Mouse (Mus musculus) limb, embryonic 15.5 days (tissue): Measurements from ENCODE around the gene Nploc4. TPM values are rescaled to one million over a fixed set of nuclear protein-coding genes. Genes with fewer than 3 reads are reported as not detected.

Experiments
- ATAC-seq: fragments of 200-750 bp; cut with Nextera tagmentation; 2 replicates; pipeline ENCODE4 v1.8.0; 2017; ENCODE audit warnings: low read depth, moderate TSS enrichment; ENCODE audit not compliant: insufficient number of reproducible peaks, low FRiP score, low TSS enrichment
- H3K27ac ChIP-seq: fragments of 300-500 bp; sonication (generic); 2 replicates; pipeline ENCODE4 v1.5.1; 2015; ENCODE audit warnings: moderate library complexity, mild to moderate bottlenecking, inconsistent platforms
- H3K27me3 ChIP-seq: fragments of 300-500 bp; sonication (generic); 2 replicates; pipeline ENCODE4 v1.6.1; 2015; ENCODE audit warnings: inconsistent platforms
- H3K36me3 ChIP-seq: fragments of 300-500 bp; sonication (generic); 2 replicates; pipeline ENCODE4 v1.6.1; 2015; ENCODE audit warnings: inconsistent platforms
- H3K4me1 ChIP-seq: fragments of 300-500 bp; sonication (generic); 2 replicates; pipeline ENCODE4 v1.6.1; 2015; ENCODE audit warnings: inconsistent platforms
- H3K4me2 ChIP-seq: fragments of 300-500 bp; sonication (generic); 2 replicates; pipeline ENCODE4 v1.6.1; 2015; ENCODE audit warnings: mild to moderate bottlenecking, inconsistent platforms
- H3K4me3 ChIP-seq: fragments of 300-500 bp; sonication (generic); 2 replicates; pipeline ENCODE4 v1.5.1; 2015; ENCODE audit warnings: mild to moderate bottlenecking, inconsistent platforms
- H3K9ac ChIP-seq: fragments of 300-500 bp; sonication (generic); 2 replicates; pipeline ENCODE4 v1.6.1; 2015; ENCODE audit warnings: inconsistent platforms
- H3K9me3 ChIP-seq: fragments of 300-500 bp; sonication (generic); 2 replicates; pipeline ENCODE4 v1.6.1; 2016; ENCODE audit warnings: inconsistent platforms
- WGBS: fragments of 180-500 bp; shearing (Covaris S2); methylation state at CpG from one replicate; pipeline ENCODE4 v1.1.7; 2015; 5-methylcytosine and 5-hydroxymethylcytosine counted together
- polyA plus RNA-seq: library from polyadenylated mRNA; unstranded; fragments of >200 nt; fragmentation: Nextera tagmentation; extraction: Ambion mirVana; gene quantifications from 2 replicates; pipeline ENCODE4 v1.2.1, GENCODE M21; 2015

Gene Nploc4
- polyA plus RNA-seq, 1 experiment from 2014 or later, result 30.8 TPM

GRCm38 (mm10) chr11:120457772-120458751, 20.6 kb upstream of the Nploc4 start, which contains the start of the genes Oxld1 and Ccdc137:
TSS of gene Oxld1 (minus strand) at chr11:120458068.
TSS of gene Ccdc137 (plus strand) at chr11:120458115.
- H3K27ac ChIP-seq, result peak within 1 kb of the TSS; percentile 81
- 4% methylated on average over 62 of the region's 62 CpGs for WGBS
- H3K4me2 ChIP-seq, result peak within 1 kb of the TSS; percentile 76
- peak within 1 kb of the TSS; percentile 76 for H3K4me3 ChIP-seq
- H3K36me3 ChIP-seq, result peaks cover 34% of the 10 kb centered on the region
- H3K27me3 ChIP-seq, result no peaks in the 10 kb centered on the region
- ATAC-seq, result peak; percentile 83; the same call in 1 of the 2 replicates
- H3K4me1 ChIP-seq, result peaks cover 20% of the 10 kb centered on the region
- peak within 1 kb of the TSS; percentile 95 for H3K9ac ChIP-seq
- H3K9me3 ChIP-seq, result no peaks in the 10 kb centered on the region

DNA sequence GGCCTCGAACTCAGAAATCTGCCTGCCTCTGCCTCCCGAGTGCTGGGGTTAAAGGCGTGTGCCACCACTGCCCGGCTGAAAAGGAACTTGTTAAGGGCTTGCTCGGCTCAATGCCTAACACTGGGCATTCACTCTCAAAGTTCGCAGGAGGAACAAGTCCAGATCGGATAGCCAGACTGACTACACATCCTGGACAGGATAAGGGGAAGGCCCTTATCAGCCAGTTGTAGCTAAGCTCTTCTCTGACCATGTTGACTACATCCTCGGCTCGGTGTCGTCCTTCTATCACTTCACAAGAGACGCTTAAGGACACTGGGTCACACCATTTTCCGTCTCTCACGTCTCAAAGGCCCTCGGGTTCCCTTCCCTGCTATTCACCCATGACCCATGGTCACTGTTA, 19.9 kb upstream of the Nploc4 start:
- H3K27ac ChIP-seq, result peak overlapping the region; percentile 81
- peaks cover 20% of the 10 kb centered on the region for H3K4me1 ChIP-seq
- H3K4me2 ChIP-seq, result peak overlapping the region; percentile 76
- no peak for ATAC-seq
- peaks cover 27% of the 10 kb centered on the region for H3K36me3 ChIP-seq
- peak overlapping the region; percentile 95 for H3K9ac ChIP-seq
- peak overlapping the region; percentile 76 for H3K4me3 ChIP-seq
- H3K9me3 ChIP-seq, result no peaks in the 10 kb centered on the region
- 29% methylated on average over 14 of the region's 14 CpGs for WGBS
- no peaks in the 10 kb centered on the region for H3K27me3 ChIP-seq

GRCm38 (mm10) chr11:120455413-120455812, 17.9 kb upstream of the Nploc4 start:
- H3K27ac ChIP-seq, result no peak overlapping the region
- ATAC-seq, result no peak
- H3K4me1 ChIP-seq, result peaks cover 20% of the 10 kb centered on the region
- 93% methylated on average over 7 of the region's 7 CpGs for WGBS
- no peaks in the 10 kb centered on the region for H3K27me3 ChIP-seq
- peaks cover 10% of the 10 kb centered on the region for H3K36me3 ChIP-seq
- H3K9ac ChIP-seq, result no peak overlapping the region
- no peak overlapping the region for H3K4me3 ChIP-seq
- no peaks in the 10 kb centered on the region for H3K9me3 ChIP-seq
- no peak overlapping the region for H3K4me2 ChIP-seq

GRCm38 (mm10) chr11:120454965-120455364, 17.5 kb upstream of the Nploc4 start:
- Histone ChIP-seq H3K36me3 (peaks cover 7% of the 10 kb centered on the region), H3K27me3 (no peaks in the 10 kb centered on the region), H3K4me3 (no peak overlapping the region), H3K9ac (no peak overlapping the region), H3K4me1 (peaks cover 20% of the 10 kb centered on the region), H3K9me3 (no peaks in the 10 kb centered on the region), H3K4me2 (no peak overlapping the region), H3K27ac (no peak overlapping the region)
- ATAC-seq, result no peak
- WGBS, result 82% methylated on average over 4 of the region's 4 CpGs

GRCm38 (mm10) chr11:120453306-120453705, 15.8 kb upstream of the Nploc4 start, which contains the start of gene Pde6g:
TSS of gene Pde6g (minus strand) at chr11:120453500.
- H3K36me3 ChIP-seq, result 0 out of 2 replicates have a peak, but pooled peaks cover 3% of the 10 kb centered on the region
- H3K9me3 ChIP-seq, result no peaks in the 10 kb centered on the region
- 88% methylated on average over 4 of the region's 4 CpGs for WGBS
- H3K4me3 ChIP-seq, result no peak within 1 kb of the TSS
- H3K9ac ChIP-seq, result 0 out of 2 replicates have a peak within 1 kb of the TSS, but pooled peaks have one; percentile 7
- no peak within 1 kb of the TSS for H3K27ac ChIP-seq
- no peak for ATAC-seq
- no peaks in the 10 kb centered on the region for H3K27me3 ChIP-seq
- no peak within 1 kb of the TSS for H3K4me2 ChIP-seq
- peaks cover 7% of the 10 kb centered on the region for H3K4me1 ChIP-seq

DNA sequence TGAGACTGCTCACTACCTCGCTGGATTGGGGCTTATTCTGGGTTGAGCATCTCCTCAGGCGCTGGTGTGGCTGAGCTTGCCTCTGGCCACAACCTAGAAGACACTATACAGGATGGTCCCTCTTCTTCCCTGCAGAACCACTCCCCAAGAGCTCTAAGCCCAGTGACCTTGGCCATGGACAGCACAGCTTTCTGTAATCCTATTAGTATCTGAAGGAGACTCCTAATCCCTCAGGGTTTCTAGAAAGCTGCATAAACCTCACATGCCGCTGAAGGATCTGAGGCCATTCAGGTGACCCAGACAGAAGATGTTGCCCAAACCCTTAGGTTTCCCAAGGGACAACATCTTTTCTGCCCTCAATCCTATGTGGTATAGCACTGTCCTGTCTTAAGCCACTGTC, 14.7 kb upstream of the Nploc4 start:
- peaks cover 5% of the 10 kb centered on the region for H3K4me1 ChIP-seq
- no peaks in the 10 kb centered on the region for H3K9me3 ChIP-seq
- no peak overlapping the region for H3K9ac ChIP-seq
- no peaks in the 10 kb centered on the region for H3K27me3 ChIP-seq
- 0 out of 2 replicates have a peak, but pooled peaks cover 3% of the 10 kb centered on the region for H3K36me3 ChIP-seq
- H3K4me3 ChIP-seq, result no peak overlapping the region
- no peak overlapping the region for H3K4me2 ChIP-seq
- no peak for ATAC-seq
- H3K27ac ChIP-seq, result no peak overlapping the region
- 69% methylated on average over 3 of the region's 3 CpGs for WGBS

- 74% methylated on average over 7 of the region's 7 CpGs for WGBS
- Histone ChIP-seq H3K9me3 (no peaks in the 10 kb centered on the region), H3K4me1 (no peaks in the 10 kb centered on the region), H3K27ac (no peak overlapping the region), H3K27me3 (no peaks in the 10 kb centered on the region), H3K36me3 (no peaks in the 10 kb centered on the region), H3K4me2 (no peak overlapping the region), H3K4me3 (no peak overlapping the region), H3K9ac (no peak overlapping the region)
- no peak for ATAC-seq
Observed at GRCm38 (mm10) chr11:120447179-120447578, 9.7 kb upstream of the Nploc4 start.

DNA sequence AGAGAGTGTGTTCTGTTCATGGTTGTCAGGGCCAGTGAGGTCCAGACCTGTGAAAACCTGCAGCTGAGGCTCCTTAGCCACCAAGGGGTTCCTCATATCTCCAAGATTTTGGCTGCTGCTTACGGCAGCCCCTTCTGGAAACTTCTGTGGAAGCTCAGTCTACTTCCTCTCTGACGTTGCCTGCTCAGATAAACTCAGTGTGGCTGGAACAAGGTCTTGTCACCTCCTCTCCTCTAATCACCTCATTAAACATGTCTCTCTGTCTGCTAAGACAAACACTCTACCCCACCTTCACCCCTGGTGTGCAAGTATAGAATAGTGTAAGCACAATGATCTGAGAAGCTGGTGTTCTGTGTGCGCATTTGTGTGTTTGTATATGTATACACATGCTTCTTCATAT, 8.0 kb upstream of the Nploc4 start:
- Histone ChIP-seq H3K27ac (no peak overlapping the region), H3K4me1 (no peaks in the 10 kb centered on the region), H3K9me3 (no peaks in the 10 kb centered on the region), H3K4me2 (no peak overlapping the region), H3K4me3 (no peak overlapping the region), H3K36me3 (no peaks in the 10 kb centered on the region), H3K27me3 (no peaks in the 10 kb centered on the region), H3K9ac (no peak overlapping the region)
- 74% methylated on average over 3 of the region's 3 CpGs for WGBS
- no peak for ATAC-seq

DNA sequence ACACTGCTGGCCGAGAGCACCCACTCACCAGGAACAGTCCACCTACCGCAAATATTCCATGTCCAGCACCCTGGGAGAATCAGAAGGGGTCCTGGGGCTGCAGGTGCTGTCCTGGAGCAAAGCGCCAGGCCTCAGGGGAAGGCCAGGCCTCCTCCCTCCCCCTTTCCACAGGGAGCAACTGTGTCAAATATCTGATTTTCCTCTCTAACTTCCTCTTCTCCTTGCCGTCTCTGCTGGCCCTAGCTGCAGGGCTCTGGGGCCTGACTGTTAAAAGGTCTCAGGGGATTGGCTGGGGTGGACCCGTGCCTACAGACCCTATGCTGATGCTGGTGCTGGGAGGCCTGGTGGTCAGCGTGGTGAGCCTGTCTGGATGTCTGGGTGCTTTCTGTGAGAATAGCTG, 6.6 kb upstream of the Nploc4 start:
- Histone ChIP-seq H3K9ac (no peak overlapping the region), H3K4me1 (no peaks in the 10 kb centered on the region), H3K4me2 (no peak overlapping the region), H3K9me3 (no peaks in the 10 kb centered on the region), H3K27ac (no peak overlapping the region), H3K4me3 (no peak overlapping the region), H3K36me3 (no peaks in the 10 kb centered on the region), H3K27me3 (no peaks in the 10 kb centered on the region)
- 67% methylated on average over 6 of the region's 6 CpGs for WGBS
- ATAC-seq, result no peak

DNA sequence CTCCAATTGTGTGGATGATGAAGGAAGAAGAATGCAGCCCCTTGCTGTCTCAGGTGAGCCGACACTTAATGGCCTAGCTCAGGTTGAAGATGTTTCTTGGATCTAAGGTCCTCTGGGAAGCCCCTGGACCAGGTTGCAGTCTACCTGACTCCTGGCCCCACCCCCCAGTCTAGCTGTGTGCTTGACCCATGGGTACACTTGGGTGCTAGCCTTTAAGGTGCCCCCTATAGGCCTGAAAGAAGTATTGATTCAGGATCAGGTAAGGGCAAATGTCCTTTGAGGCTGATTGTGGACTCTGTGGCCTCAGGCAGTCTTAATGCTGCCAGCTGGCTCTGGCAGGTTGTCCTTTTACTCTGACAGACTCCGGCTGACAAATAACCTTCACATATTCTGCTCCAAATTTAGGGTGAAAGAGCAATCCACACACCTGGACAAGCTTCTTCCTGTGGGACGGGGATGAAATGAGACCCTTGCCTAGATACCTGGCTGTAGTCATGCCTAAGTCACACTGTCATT, 5.3 kb upstream of the Nploc4 start:
- H3K4me1 ChIP-seq, result no peaks in the 10 kb centered on the region
- H3K4me3 ChIP-seq, result no peak overlapping the region
- no peak overlapping the region for H3K27ac ChIP-seq
- H3K9ac ChIP-seq, result no peak overlapping the region
- no peaks in the 10 kb centered on the region for H3K27me3 ChIP-seq
- H3K4me2 ChIP-seq, result no peak overlapping the region
- no peak for ATAC-seq
- H3K9me3 ChIP-seq, result no peaks in the 10 kb centered on the region
- no peaks in the 10 kb centered on the region for H3K36me3 ChIP-seq
- WGBS, result 84% methylated on average over 3 of the region's 3 CpGs

DNA sequence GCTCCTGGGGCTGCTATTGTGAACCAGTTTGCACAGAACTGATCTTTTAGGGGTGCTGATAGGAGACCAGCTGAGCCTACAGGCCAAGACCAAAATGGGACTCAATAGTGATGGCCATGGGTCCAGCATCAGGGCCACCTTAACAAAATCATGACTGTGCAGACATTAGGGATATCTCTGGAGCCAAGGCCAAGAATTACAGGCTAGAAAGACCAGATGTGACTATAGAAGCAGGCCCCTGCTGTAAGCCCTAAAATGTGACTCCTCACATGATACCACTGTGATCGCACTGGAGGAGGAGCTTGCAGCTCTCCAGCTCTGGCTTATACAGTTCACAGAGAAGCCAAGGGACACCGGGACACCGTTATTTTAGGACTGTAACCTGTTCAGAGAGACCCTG, 4.8 kb upstream of the Nploc4 start, which contains the start of gene Tspan10:
TSS of gene Tspan10 (plus strand) at position 301 of the 400 bp plus-strand sequence.
- Histone ChIP-seq H3K9me3 (no peaks in the 10 kb centered on the region), H3K4me1 (no peaks in the 10 kb centered on the region), H3K4me2 (no peak within 1 kb of the TSS), H3K4me3 (no peak within 1 kb of the TSS), H3K36me3 (no peaks in the 10 kb centered on the region), H3K9ac (no peak within 1 kb of the TSS), H3K27me3 (no peaks in the 10 kb centered on the region), H3K27ac (no peak within 1 kb of the TSS)
- no peak for ATAC-seq
- 84% methylated on average over 3 of the region's 3 CpGs for WGBS

DNA sequence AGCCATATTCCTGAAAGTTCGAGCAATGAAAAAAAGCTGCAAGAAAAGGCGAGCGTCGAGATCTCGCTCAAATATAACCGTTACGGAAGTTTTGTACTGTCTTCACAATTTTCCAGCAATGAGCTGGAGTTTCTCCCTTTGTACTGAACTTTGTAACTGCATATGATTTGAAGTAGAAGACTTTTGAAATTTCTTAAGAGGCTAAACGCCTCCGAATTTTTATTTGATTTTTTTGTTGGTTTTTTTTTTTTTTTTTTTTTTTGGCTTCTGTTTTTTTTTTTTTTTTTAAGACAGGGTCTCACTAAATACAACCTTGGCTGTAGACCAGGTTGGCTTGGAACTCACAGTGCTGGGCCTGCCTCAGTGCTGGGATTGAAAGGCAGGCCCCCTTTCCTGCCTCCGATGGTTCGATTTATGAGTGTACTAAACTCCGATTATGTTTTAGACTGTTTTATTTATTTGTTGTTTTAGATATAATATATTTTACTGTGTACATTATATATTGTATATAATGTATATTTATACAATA, 413 bp upstream of the Nploc4 start:
- whole genome bisulfite sequencing, result 20% methylated on average over 12 of the region's 12 CpGs
- H3K9ac ChIP-seq, result peak overlapping the region; percentile 97
- H3K36me3 ChIP-seq, result peaks cover 18% of the 10 kb centered on the region
- no peak for ATAC-seq
- H3K9me3 ChIP-seq, result no peaks in the 10 kb centered on the region
- H3K27me3 ChIP-seq, result no peaks in the 10 kb centered on the region
- H3K4me1 ChIP-seq, result peaks cover 12% of the 10 kb centered on the region
- H3K4me2 ChIP-seq, result peak overlapping the region; percentile 64
- H3K27ac ChIP-seq, result peak overlapping the region; percentile 82
- peak overlapping the region; percentile 99 for H3K4me3 ChIP-seq
